Mouse (Mus musculus) hindbrain, embryonic 14.5 days (tissue): Measurements from ENCODE around the gene Mb. TPM values are rescaled to one million over a fixed set of nuclear protein-coding genes. Genes with fewer than 3 reads are reported as not detected.

Experiments used
- polyA plus RNA-seq: library from polyadenylated mRNA; unstranded; fragments of >200 nt; fragmentation: Nextera tagmentation; extraction: Ambion mirVana; gene quantifications from 2 replicates; pipeline ENCODE4 v1.2.1, GENCODE M21; 2014

The Mb gene
- polyA plus RNA-seq, 1 experiment from 2014 or later, result 0.51 TPM

Other genes starting within 250 kb of the Mb start
- 41.6 and 46.8 TPM in 2 replicates for gene Zfp251, start 179.2 kb downstream of the Mb start, polyA plus RNA-seq
- 9.3 and 10.0 TPM in 2 replicates for gene Zfp7, start 171.4 kb downstream of the Mb start, polyA plus RNA-seq
- gene Gm49527, start 171.3 kb downstream of the Mb start, polyA plus RNA-seq, result 0.80 and 1.5 TPM in 2 replicates
- gene Zfp647, start 125.2 kb downstream of the Mb start, polyA plus RNA-seq, result 19.2 and 20.7 TPM in 2 replicates
- gene 1110038F14Rik, start 102.2 kb downstream of the Mb start, polyA plus RNA-seq, result 36.0 and 45.1 TPM in 2 replicates
- gene Apol6, start 5.9 kb downstream of the Mb start, polyA plus RNA-seq, result not detected in 2 replicates